Mouse (Mus musculus) kidney, adult 9 months (tissue): ENCODE results near the gene Slc35c1.

Experiments
- DNase-seq: peaks from one replicate; pipeline ENCODE4 v3.0.0; 2022

Slc35c1 gene

DNA sequence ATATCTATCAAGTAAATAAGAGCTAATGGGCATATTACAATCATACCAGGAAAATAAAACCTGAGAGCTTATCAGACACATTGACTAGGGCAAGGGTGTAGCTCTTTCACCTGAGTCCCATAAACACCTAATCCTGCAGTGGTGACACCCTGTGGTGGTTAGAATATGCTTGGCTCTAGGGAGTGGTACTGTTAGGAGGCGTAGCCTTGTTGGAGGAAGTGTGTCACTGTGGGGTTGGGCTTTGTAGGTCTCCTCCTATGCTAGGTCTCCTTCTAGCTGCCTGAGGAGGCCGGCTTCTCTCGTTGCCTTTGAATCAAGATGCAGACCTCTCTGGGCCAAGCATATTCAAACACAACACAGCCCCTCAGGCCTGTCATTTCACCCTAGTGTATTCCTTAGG lies 14.6 kb upstream of the Slc35c1 start:
- DNase-seq, result no peak

DNA sequence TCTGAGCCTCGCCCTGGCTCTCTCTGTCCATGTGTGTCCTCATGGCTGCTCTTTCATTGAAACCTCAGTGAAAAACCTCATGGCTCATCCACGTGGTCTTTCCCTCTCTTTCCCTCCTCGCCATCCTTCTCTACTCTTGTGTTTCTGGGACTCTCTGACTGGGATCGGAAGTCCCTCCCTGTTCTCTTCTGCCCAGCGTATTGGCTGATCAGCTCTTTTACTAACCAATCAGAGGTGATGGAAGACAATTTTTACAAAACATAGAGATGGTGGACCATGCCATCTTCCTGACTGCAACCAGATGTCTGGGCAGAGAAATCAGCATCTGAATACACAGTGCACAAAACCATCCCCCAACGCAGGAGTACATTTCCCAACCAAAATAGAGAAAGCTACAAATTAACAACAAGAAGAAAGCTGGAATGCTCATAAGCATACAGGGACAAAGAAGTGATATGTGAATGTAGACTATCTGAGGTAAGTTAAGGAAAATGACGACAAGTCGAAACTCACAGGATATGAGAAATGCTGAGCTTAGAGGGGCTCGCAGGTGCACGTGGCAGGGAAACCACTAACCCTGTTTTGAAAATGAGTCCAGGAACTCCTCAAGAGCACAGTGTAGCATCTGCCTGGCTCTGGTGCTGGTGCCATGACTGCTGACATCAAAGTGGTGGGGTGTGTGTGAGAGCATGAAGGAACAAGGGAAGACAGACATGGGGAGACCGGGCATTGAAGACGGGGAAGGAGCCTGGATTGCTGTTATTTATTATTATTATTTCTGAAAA lies 11.7 kb upstream of the Slc35c1 start:
- no peak for DNase-seq

DNA sequence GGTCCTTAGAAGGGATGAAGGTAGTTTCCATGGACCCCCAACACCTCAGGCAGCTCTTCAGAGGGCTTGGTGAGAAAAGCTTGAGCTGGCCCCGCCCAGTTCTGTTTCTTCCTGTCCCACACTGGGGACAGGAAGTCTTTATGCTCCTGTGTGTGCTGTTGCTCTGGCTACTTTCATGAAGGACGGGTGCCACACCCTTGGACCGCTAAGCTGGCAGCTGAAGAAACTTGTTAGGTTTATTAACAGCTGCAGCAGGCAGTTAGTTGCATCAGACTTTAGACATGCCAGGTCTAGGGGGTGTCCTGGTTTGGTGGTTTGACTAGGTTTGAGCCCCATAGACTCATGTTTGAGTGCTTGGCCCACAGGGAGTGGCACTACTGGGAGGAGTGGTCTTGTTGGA lies 4.4 kb upstream of the Slc35c1 start:
- no peak for DNase-seq

DNA sequence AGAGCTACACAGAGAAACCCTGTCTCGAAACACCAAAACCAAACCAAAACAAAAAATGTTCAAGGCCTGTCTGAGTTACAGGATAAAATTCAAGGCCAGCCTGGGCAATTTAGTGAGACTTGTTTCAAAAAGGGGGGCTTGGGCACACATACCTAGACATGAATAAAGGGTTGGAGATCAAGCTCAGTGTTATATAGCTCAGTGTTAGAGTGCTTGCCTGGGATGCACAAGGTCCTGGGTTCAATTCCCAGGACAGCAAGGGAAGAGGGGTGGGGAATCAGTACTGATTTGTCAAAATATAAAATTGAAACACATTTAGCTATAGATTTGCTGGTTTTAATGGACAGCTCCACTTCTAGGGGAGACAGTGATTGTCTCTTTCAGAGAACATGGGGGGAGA lies 877 bp upstream of the Slc35c1 start:
- DNase-seq, result no peak

DNA sequence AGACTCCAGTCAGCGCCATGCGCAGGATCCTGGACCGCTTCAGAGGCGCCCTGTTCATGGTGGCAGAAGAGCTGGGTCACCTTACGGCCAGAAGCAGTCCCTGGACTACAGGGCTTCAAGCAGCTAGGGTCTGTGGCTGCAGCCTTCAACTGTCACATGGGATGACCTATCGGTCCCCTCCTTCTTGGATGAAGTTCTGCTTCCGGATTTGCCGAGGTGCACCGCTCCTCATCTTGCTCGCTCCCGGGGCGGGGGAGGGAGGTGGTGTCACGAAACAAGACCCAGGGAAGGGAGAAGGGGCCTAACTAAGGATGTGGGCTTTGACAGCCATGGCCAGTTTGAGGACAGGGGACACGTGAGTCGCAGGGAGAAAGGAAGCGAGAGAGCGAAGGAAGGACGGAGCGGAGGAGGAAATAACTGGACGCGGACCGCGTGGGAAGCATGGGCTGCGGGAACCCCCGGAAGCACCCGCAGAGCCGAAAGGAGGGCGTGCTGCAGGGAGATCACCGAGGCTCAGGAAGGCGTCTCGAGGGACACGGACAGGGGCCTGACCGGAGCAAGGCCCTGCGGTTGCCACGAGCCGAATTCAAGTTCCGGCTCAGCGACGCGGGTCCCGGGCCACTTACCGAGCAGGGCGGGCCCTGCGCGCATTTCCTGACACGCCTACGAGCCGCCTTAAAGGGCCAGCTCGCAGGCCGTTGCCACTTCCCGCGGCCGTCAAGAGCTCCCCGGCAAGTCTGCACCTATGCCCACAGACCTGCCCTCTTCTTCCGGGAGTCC lies 1.0 kb downstream of the Slc35c1 start:
- DNase-seq, result peak; percentile 88

DNA sequence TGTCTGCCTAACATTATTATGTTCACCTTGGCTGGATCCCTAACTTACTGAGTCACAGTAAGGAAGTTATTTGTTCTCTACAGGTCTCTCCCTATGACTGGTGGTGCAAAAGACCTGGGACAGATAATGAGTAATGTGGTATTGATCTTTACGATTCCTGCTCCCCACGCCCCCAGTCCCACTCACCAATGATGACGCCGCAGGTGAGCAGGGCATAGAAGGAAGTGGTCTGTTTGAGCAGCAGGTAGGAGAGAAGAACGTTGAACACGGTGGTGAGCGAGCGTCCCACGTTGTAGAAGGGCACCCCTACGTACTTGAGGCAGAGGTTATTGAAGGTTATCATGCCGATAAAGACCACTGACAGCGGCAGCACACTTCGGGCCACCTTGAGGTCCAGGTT lies 1.9 kb downstream of the Slc35c1 start:
- no peak for DNase-seq

DNA sequence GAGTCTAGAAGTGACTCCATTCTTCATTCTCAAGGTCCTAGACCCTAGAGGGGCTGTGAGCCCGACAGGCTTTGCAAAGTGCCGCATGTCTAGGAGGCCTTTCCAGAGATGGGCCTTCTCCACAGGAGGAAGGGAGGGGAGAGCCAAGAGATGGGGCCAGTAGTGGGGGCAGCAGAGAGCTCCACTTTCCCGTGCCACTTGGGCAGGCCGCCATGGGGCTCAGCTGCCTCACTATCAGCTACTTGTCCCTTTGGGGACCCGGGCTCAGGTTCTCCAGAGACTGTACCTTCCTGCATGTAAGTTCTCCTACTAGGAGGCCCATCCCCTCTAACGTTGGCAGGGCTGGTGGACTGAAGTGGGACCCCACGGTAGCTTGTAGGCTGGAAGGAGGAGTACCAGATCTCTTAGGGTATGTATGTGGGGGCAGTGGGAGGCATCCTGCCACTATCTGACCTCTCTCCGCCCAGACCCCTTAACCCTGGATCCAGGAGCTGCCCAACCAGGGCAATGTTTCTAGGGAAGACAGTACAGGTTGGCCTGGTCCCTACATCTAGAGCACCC lies 3.3 kb downstream of the Slc35c1 start:
- no peak for DNase-seq

DNA sequence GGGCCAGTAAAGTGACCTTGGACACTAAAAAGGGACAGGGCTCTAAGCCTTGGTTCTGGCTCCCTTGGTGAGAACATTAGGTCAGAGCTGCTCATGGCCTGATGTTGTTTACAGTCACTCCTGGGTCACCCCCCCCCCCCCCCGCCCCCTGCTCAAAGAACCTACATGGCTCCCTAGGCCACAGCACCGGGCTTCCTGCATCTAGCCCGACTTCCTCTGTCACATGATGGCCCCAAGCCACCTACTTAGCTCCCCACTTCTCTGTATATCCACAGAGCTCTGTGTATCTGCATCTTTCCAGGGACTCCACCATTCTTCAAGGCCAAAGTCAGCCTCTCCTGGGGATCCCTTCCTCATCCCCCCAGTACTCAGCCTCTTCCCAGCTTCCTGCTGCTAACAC lies 4.6 kb downstream of the Slc35c1 start:
- DNase-seq, result no peak

DNA sequence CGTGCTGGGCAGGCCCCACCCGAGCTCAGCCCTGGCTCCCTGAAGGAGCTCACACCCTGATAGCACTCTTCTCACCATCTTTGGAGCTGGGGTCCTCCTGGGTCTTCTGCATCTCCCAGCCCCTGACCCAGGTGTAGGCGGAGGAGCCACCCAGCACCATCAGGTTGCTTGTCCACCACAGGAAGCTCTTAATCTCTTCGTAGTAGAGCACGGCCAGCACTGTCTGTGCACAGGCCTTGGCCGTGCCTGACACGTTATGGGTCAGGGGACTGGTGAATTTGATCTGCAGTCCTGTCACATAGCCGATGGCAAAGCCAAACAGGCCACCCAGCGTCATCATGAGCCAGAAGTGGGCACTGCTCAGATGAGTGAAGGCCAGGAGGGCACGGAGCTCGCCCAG lies 6.2 kb downstream of the Slc35c1 start:
- DNase-seq, result no peak

DNA sequence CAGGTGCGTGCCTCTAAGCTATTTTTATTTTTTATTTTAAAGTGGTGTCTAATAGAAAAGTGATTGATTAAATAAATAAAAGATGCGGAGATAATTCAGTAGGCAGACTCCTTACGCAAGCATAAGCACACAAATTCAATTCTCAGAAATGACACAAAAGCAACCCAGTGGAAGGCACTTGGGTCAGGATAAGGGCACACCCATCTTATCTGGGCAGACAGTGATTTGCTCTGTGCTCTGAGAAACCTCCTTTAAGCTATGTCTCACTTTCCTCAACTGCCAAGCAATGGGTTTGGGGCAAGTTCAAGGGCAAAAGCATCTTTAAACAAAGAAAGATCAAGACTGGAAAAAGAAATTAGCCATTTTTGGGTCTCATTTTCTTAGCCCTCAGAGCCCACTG lies 9.2 kb downstream of the Slc35c1 start:
- no peak for DNase-seq

DNA sequence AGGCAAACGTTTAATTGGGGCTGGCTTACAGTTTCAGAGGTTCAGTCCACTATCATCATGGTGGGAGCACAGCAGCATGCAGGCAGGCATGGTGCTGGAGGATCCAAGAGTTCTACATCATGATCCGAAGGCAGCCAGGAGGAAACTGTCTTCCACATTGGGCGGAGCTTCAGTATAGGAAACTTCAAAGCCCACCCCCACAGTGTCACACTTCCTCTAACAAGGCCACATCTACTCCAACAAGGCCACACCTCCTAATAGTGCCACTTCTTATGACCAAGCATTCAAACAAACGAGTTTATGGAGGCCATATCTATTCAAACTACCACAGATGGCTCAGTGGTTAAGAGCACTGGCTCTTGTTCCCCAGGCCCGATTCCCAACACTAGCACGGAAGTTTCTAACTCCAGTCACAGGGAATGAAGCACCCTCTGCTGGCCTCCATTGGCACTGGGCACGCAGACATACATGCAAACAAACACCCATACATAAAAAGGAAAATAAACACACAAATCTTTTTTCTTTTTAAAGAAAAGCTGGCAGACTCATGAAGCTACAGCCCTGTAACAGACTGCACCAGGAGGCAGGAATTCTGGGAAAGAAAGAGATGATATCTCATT lies 13.1 kb downstream of the Slc35c1 start:
- DNase-seq, result no peak

DNA sequence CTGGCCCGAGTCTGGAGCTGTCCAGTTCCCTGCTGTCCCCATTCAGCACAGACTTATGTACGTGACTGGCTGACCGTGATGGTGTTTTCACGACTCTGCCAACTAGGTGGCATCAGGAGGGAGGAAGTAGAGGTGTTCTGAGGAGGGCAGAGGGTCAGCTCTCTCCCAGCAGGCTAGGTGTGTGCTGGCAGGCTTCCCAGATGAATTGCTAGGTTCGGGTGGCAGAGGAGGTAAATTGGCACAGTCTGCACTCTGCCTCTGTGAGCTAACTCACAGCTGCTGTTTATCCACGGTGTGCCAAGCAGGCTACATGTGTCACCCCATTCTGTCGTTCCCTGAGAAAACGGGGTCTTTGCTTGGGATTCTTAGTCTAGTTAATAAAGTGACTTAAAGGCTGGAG lies 13.7 kb downstream of the Slc35c1 start:
- DNase-seq, result peak; percentile 77

DNA sequence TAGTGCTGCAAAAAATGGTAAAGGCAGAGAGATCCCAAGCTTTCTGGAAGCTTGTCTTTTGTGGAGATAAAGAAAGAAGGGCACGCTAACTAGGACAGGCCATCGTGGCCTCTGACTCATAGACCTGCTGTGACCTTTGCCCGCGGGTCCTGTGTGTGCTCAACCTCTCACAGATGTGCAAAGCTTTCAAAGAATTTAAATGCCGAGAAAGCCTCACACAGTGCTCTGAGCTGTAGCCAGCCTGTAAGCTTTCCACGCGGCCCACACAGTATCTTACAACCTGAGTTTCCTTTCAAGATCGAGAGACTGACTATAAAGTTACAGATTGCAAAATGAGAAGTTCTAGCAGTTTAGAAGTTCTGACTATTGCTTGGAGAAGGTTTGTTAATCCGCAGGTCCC lies 14.4 kb downstream of the Slc35c1 start:
- DNase-seq, result no peak

DNA sequence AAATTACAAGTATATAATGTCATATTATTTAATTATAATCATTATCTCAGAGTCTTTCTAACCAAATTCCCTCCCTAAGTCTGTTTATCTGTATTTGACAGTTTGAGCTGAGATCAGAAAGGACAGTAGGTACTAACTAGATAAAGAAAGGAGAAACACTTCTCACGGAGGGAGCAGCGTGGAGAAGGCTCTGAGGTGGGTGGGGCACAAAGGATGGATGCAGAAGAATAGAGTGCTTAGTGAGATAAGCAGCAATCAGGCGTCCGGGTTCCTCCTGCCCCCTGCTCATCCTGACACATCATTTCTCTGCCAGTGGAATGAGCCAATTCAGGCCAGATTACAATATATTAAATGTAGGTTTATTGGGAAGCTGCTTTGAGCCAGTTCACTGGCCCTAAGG lies 16.0 kb downstream of the Slc35c1 start:
- DNase-seq, result no peak

DNA sequence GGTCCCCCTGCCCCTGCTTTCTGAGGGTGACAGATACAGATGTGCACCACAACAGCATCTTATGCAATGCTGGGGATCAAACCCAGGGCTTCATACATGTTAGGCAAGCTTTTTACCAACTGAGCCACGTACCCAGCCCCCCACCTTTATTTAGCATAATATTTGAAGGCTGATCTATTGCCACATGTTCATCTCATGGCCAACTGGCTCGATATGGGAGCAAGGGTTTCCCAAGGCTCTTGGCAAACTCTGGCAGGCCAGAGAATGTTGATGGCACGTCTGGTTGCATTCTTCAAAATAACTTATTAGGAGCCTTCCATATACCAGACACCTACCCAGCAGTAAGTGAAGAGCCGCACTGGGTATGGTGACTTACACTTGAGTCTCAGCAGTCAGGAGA lies 17.0 kb downstream of the Slc35c1 start:
- no peak for DNase-seq

DNA sequence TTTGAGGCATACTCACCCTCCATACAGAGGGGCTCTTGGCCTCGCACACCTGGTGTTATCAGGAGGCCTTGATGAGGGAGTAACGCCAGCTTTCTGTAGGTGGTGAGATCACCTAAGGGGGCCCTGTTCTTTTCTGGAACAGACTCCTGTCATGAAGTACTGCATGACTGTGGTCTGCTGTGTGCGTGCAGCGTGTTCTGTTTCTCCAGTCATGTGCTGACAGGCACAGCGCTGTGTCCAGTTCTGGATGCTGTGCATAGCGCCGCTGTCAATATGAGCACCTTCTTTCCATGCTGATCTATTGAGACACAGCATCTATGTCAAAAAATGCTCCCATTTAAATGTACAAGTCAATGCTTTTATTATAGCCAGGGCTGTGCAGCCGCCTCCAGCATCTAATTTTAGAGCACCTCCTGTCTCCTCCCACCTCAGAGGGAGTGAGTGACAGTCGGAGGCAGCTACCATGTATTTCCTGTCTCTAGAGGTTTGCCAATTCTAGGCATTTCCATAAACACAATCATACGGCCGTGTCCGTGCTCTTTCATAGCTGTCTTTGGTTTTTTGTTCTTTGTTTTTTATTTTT lies 17.8 kb downstream of the Slc35c1 start:
- DNase-seq, result no peak

DNA sequence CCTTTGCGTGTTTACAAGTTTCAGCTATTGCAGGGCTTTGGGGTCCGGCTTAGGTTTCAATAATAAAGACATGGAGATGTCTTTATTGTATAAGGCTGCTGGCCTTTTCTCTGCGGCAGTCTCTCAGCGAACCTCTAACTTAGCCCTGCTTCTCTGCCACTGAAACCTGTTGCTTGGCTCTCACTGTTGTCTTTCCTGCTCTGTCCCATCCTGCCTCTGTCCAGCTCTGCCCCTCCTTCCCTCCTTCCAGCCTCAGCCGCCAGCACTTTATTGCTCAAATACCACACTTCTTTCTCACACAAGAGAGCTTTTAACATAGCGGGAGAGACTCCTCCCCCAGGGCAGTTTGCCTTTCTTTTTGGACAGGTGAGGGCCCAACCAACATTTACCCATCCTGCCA lies 19.9 kb downstream of the Slc35c1 start:
- no peak for DNase-seq

DNA sequence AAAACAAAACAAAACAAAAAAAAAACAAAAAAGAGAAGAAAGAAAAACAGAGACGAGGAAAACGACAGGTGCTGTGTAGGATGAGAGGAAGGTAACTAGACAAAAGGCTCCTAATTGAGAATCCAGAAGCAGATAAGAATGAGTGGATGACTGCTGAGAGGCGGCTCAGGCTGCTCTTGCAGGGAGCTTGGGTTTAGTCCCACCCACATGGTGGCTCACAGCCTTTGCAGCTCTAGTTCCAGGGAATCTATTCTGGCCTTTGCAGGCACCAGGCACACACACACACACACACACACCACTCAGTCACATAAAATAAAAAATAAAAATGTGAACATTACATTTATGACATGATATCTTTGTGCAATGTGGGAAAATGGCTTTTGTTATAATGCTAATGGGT lies 21.8 kb downstream of the Slc35c1 start:
- DNase-seq, result no peak

DNA sequence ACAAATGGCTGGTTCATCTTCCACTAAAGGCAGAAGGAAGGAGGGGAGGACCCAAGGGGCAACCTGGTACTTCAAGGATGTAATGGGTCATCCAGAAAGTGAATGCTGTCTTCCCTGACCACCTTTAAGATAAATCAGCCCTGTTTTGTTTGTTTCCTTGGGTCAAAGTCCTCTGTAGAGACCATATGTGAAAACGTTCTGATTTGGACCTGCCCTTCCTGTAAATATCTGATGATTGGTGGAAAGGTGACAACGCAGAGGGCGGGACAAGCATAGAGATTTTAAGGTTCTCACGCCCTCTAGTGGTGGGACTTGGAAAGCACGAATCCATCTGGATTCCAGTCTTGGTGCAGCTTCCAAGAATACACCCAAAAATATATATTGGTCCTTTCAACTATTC lies 22.5 kb downstream of the Slc35c1 start:
- peak; percentile 93 for DNase-seq

DNA sequence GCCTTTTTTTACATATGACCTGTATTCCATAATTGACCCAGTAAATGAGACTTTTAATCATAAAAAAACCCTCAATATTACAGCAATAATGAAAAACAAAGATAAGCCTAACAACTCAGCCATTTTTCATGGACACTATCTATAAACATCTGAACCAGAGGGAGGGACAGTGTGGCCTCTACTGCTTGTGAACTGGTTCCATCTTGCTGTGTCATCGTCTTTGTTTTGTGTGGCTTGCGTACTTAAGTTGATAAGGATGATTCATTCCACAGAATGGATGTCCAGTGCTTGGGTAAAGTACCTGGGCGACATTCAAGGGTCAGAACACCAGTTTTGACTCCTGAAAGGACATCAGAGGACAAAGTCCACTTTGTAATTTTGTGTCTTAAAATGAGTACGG lies 23.0 kb downstream of the Slc35c1 start:
- no peak for DNase-seq

DNA sequence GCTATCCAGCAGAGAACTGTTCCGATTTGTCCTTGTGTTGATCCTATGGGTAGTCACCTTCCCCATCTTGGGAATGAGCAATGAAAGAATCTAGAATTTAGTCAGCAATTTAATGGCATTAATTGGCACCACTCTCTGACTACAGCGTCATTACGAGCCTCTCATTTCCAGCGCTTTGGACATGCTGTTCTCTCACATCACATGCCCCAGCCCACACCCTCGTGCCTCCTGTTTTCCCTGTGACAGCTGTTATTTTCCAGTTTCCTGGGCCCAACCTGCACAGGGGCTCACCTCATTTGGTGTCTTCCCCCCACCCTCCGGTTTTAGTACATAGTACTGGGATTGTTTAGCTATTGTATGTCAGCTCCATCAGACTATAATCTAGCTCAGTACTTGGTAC lies 25.3 kb downstream of the Slc35c1 start:
- DNase-seq, result no peak

DNA sequence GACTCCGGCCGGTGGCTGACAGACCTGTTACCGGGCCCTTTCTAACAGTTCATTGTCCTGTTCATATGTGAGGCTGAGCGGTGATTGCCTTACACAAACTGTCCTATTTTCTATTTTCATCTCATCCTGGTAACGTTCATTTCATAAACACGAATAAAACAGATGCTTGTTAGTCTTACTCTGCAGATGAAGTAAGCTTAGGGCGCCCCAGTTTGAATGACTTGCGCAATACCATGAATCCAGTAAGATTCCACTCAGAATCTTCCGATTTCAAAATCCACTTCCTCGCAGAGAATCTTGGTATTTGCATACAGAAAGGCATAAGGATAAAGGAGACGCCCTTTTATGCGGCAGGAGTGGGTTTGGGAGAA lies 26.0 kb downstream of the Slc35c1 start:
- DNase-seq, result no peak

DNA sequence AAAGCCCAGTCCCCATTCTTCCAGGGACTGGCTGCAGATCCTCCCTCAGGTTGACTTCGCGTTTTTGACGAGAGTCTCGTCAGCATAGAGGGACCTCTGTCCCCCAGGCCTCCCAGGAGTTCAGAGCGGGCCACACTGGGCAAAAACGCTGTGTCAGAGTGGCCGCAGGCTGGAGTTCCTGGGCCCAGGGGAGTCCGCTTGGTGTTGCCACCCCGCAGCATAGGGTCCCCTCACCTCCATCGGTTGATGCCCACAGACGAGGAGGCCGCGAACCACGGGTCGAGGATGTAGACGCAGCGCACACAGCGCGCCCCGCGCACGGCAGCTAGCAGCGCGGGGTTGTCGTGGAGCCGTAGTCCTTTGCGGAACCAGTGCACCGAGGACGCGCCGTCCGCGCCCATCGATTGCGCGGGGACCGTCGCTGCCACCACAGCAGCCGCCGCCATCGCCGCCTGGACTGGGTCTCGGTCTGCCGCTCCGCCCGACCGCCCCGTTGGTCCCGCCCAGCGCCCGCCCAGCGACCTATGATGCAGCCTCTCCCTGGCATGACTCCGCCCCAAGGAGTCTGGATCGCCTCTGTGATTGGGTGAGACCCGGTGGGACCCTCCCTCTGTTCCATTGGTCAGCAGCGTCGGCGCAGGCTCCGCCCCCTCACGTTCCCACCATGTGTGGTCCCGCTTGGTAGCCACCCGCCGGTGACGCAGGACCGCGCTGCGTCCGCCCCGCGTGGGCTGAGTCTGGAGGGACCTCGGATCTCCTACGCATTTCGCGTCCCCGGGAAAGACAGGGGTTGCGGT lies 26.6 kb downstream of the Slc35c1 start, which contains the start of gene Cry2:
Gene Cry2, minus strand, starts transcription at position 466 of the 797 bp plus-strand sequence.
- DNase-seq, result peak; percentile 99
